Mouse (Mus musculus) neural tube, embryonic 15.5 days (tissue): ENCODE results near the gene Slc9a3. TPM values are rescaled to one million over a fixed set of nuclear protein-coding genes. Genes with fewer than 3 reads are reported as not detected.

Source experiments
- ATAC-seq: fragments of 200-750 bp; cut with Nextera tagmentation; 2 replicates; pipeline ENCODE4 v1.8.0; 2017; ENCODE audit warnings: mild to moderate bottlenecking, moderate TSS enrichment, moderate library complexity; ENCODE audit not compliant: low FRiP score
- H3K27ac ChIP-seq: fragments of 300-500 bp; sonication (generic); replicated peaks from 2 replicates; pipeline ENCODE4 v1.5.1; 2015; ENCODE audit warnings: mild to moderate bottlenecking, inconsistent platforms
- H3K27me3 ChIP-seq: fragments of 300-500 bp; sonication (generic); replicated peaks from 2 replicates; pipeline ENCODE4 v1.6.1; 2015; ENCODE audit warnings: inconsistent platforms
- H3K36me3 ChIP-seq: fragments of 300-500 bp; sonication (generic); 2 replicates; pipeline ENCODE4 v1.6.1; 2015; ENCODE audit warnings: inconsistent platforms
- H3K4me1 ChIP-seq: fragments of 300-500 bp; sonication (generic); 2 replicates; pipeline ENCODE4 v1.6.1; 2015; ENCODE audit warnings: inconsistent platforms
- H3K4me2 ChIP-seq: fragments of 300-500 bp; sonication (generic); 2 replicates; pipeline ENCODE4 v1.6.1; 2015; ENCODE audit warnings: inconsistent platforms, mild to moderate bottlenecking, moderate library complexity
- H3K4me3 ChIP-seq: fragments of 300-500 bp; sonication (generic); replicated peaks from 2 replicates; pipeline ENCODE4 v1.5.1; 2015; ENCODE audit warnings: mild to moderate bottlenecking, inconsistent platforms
- H3K9ac ChIP-seq: fragments of 300-500 bp; sonication (generic); replicated peaks from 2 replicates; pipeline ENCODE4 v1.6.1; 2015; ENCODE audit warnings: mild to moderate bottlenecking, inconsistent platforms
- H3K9me3 ChIP-seq: fragments of 300-500 bp; sonication (generic); replicated peaks from 2 replicates; pipeline ENCODE4 v1.6.1; 2016; ENCODE audit warnings: inconsistent platforms
- WGBS: fragments of 180-500 bp; shearing (Covaris S2); methylation state at CpG from one replicate; pipeline ENCODE4 v1.1.7; 2015; ENCODE audit warnings: mixed read lengths; 5-methylcytosine and 5-hydroxymethylcytosine counted together
- polyA plus RNA-seq: library from polyadenylated mRNA; unstranded; fragments of >200 nt; fragmentation: Nextera tagmentation; extraction: Ambion mirVana; gene quantifications from 2 replicates; pipeline ENCODE4 v1.2.1, GENCODE M21; 2015

The Slc9a3 gene
- polyA plus RNA-seq, 1 experiment from 2014 or later, result 0.46 TPM

GRCm38 (mm10) chr13:74112593-74112992, 8.7 kb upstream of the Slc9a3 start:
- no peaks in the 10 kb centered on the region for H3K36me3 ChIP-seq
- no peak for ATAC-seq
- no peak overlapping the region for H3K4me2 ChIP-seq
- no peaks in the 10 kb centered on the region for H3K9me3 ChIP-seq
- 0 out of 2 replicates have a peak, but pooled peaks cover 3% of the 10 kb centered on the region for H3K4me1 ChIP-seq
- no peaks in the 10 kb centered on the region for H3K27me3 ChIP-seq
- H3K4me3 ChIP-seq, result no peak overlapping the region
- 66% methylated on average over 4 of the region's 4 CpGs for WGBS
- H3K27ac ChIP-seq, result no peak overlapping the region
- H3K9ac ChIP-seq, result no peak overlapping the region

- 72% methylated on average over 6 of the region's 6 CpGs for WGBS
- H3K27me3 ChIP-seq, result no peaks in the 10 kb centered on the region
- H3K4me3 ChIP-seq, result no peak overlapping the region
- no peak overlapping the region for H3K4me2 ChIP-seq
- H3K9ac ChIP-seq, result no peak overlapping the region
- H3K36me3 ChIP-seq, result no peaks in the 10 kb centered on the region
- H3K4me1 ChIP-seq, result 0 out of 2 replicates have a peak, but pooled peaks cover 3% of the 10 kb centered on the region
- H3K9me3 ChIP-seq, result no peaks in the 10 kb centered on the region
- H3K27ac ChIP-seq, result no peak overlapping the region
- ATAC-seq, result no peak
Observed at GRCm38 (mm10) chr13:74113626-74114191, 7.5 kb upstream of the Slc9a3 start.

GRCm38 (mm10) chr13:74121795-74122330, 606 bp downstream of the Slc9a3 start:
- Histone ChIP-seq H3K27ac (no peak overlapping the region), H3K4me2 (peak overlapping the region; percentile 79), H3K27me3 (peaks cover 48% of the 10 kb centered on the region), H3K4me3 (peak overlapping the region; percentile 44), H3K9me3 (no peaks in the 10 kb centered on the region), H3K4me1 (peaks cover 9% of the 10 kb centered on the region), H3K9ac (no peak overlapping the region), H3K36me3 (no peaks in the 10 kb centered on the region)
- WGBS, result 38% methylated on average over 14 of the region's 14 CpGs
- ATAC-seq, result 0 out of 2 replicates have a peak, but pooled peaks have one; percentile 36

- no peaks in the 10 kb centered on the region for H3K9me3 ChIP-seq
- 75% methylated on average over 3 of the region's 3 CpGs for WGBS
- no peaks in the 10 kb centered on the region for H3K36me3 ChIP-seq
- no peak overlapping the region for H3K4me3 ChIP-seq
- no peak for ATAC-seq
- no peak overlapping the region for H3K27ac ChIP-seq
- no peak overlapping the region for H3K9ac ChIP-seq
- H3K4me1 ChIP-seq, result peaks cover 9% of the 10 kb centered on the region
- H3K4me2 ChIP-seq, result no peak overlapping the region
- H3K27me3 ChIP-seq, result peaks cover 48% of the 10 kb centered on the region
Observed at GRCm38 (mm10) chr13:74122632-74123031, 1.4 kb downstream of the Slc9a3 start.

- H3K4me2 ChIP-seq, result no peak overlapping the region
- no peak overlapping the region for H3K4me3 ChIP-seq
- no peaks in the 10 kb centered on the region for H3K9me3 ChIP-seq
- H3K4me1 ChIP-seq, result no peaks in the 10 kb centered on the region
- no peak overlapping the region for H3K27ac ChIP-seq
- WGBS, result 72% methylated on average over 7 of the region's 7 CpGs
- H3K27me3 ChIP-seq, result peaks cover 15% of the 10 kb centered on the region
- no peak for ATAC-seq
- no peak overlapping the region for H3K9ac ChIP-seq
- no peaks in the 10 kb centered on the region for H3K36me3 ChIP-seq
Observed at GRCm38 (mm10) chr13:74127571-74127970, 6.3 kb downstream of the Slc9a3 start.

GRCm38 (mm10) chr13:74129909-74130308, 8.7 kb downstream of the Slc9a3 start:
- Histone ChIP-seq H3K4me2 (no peak overlapping the region), H3K9me3 (no peaks in the 10 kb centered on the region), H3K36me3 (no peaks in the 10 kb centered on the region), H3K27me3 (no peaks in the 10 kb centered on the region), H3K4me1 (no peaks in the 10 kb centered on the region), H3K4me3 (no peak overlapping the region), H3K27ac (no peak overlapping the region), H3K9ac (no peak overlapping the region)
- 91% methylated on average over 6 of the region's 6 CpGs for WGBS
- no peak for ATAC-seq

- H3K9me3 ChIP-seq, result no peaks in the 10 kb centered on the region
- ATAC-seq, result no peak
- H3K36me3 ChIP-seq, result no peaks in the 10 kb centered on the region
- H3K9ac ChIP-seq, result no peak overlapping the region
- no peak overlapping the region for H3K4me2 ChIP-seq
- no peaks in the 10 kb centered on the region for H3K27me3 ChIP-seq
- 87% methylated on average over 7 of the region's 7 CpGs for WGBS
- H3K27ac ChIP-seq, result no peak overlapping the region
- H3K4me1 ChIP-seq, result no peaks in the 10 kb centered on the region
- no peak overlapping the region for H3K4me3 ChIP-seq
Observed at GRCm38 (mm10) chr13:74138906-74139647, 17.8 kb downstream of the Slc9a3 start.

- Histone ChIP-seq H3K4me2 (no peak overlapping the region), H3K27ac (no peak overlapping the region), H3K36me3 (no peaks in the 10 kb centered on the region), H3K27me3 (no peaks in the 10 kb centered on the region), H3K4me1 (no peaks in the 10 kb centered on the region), H3K4me3 (no peak overlapping the region), H3K9ac (no peak overlapping the region), H3K9me3 (no peaks in the 10 kb centered on the region)
- 97% methylated on average over 6 of the region's 6 CpGs for WGBS
- no peak for ATAC-seq
Observed at GRCm38 (mm10) chr13:74140793-74141192, 19.5 kb downstream of the Slc9a3 start.

GRCm38 (mm10) chr13:74143282-74143681, 22.0 kb downstream of the Slc9a3 start:
- ATAC-seq, result no peak
- Histone ChIP-seq H3K36me3 (no peaks in the 10 kb centered on the region), H3K27me3 (no peaks in the 10 kb centered on the region), H3K4me2 (no peak overlapping the region), H3K9me3 (no peaks in the 10 kb centered on the region), H3K4me3 (no peak overlapping the region), H3K27ac (no peak overlapping the region), H3K9ac (no peak overlapping the region), H3K4me1 (no peaks in the 10 kb centered on the region)
- WGBS, result 78% methylated on average over 3 of the region's 3 CpGs

GRCm38 (mm10) chr13:74144120-74144884, 23.0 kb downstream of the Slc9a3 start:
- no peak overlapping the region for H3K4me3 ChIP-seq
- H3K9ac ChIP-seq, result no peak overlapping the region
- H3K9me3 ChIP-seq, result no peaks in the 10 kb centered on the region
- no peak overlapping the region for H3K4me2 ChIP-seq
- WGBS, result 90% methylated on average over 7 of the region's 7 CpGs
- H3K27ac ChIP-seq, result no peak overlapping the region
- no peak for ATAC-seq
- H3K4me1 ChIP-seq, result no peaks in the 10 kb centered on the region
- no peaks in the 10 kb centered on the region for H3K27me3 ChIP-seq
- H3K36me3 ChIP-seq, result no peaks in the 10 kb centered on the region

- Histone ChIP-seq H3K36me3 (no peaks in the 10 kb centered on the region), H3K27me3 (no peaks in the 10 kb centered on the region), H3K4me1 (no peaks in the 10 kb centered on the region), H3K27ac (no peak overlapping the region), H3K4me3 (no peak overlapping the region), H3K9me3 (no peaks in the 10 kb centered on the region), H3K4me2 (no peak overlapping the region), H3K9ac (no peak overlapping the region)
- peak; percentile 90 for ATAC-seq
- 49% methylated on average over 3 of the region's 3 CpGs for WGBS
Observed at GRCm38 (mm10) chr13:74145983-74146622, 24.8 kb downstream of the Slc9a3 start.
